Mouse (Mus musculus): ENCODE data around the gene Rpl3l. TPM values are rescaled to one million over a fixed set of nuclear protein-coding genes. Genes with fewer than 3 reads are reported as not detected.

Rpl3l gene
- total RNA-seq (2014; rRNA removed) (0.46 TPM in 1 of 2 replicates, not detected in the other), polyA plus RNA-seq (2012; rRNA removed) (not detected in 2 replicates)

DNA sequence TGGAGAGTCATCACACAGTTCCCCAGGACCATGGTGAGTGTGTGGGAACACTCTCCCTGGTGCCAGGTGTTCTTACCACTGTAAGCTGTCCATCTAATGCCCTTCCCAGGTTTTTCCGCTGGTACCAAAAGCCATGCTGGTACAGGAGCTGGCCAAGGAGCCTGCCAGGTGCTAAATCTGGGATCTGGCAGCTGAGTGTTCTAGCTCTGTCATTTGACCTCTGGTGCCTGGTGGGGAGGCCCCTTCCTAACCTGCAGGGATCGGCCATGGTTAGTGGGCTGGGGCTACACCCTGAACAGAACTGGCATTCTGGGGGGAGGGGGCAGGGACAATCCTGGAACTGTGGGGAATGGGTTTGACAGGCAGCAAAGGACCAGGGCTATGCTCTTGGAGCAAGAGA, at the start of gene Rpl3l:
Rpl3l (plus strand) TSS at position 203 of the 400 bp plus-strand sequence.
- peaks cover 4% of the 10 kb centered on the region; the same call in 1 of the 2 replicates for H3K79me2 ChIP-seq (ENCODE audit: control insufficient read depth, insufficient read depth, low read length)
- no peak for TF ChIP-seq POLR2A (IDR thresholded peaks at IDR 0.05; ENCODE audit: extremely low read depth, insufficient read depth, low read length)
- no peak for TF ChIP-seq CTCF (IDR thresholded peaks at IDR 0.05; ENCODE audit: low read depth, low read length)

GRCm38 (mm10) chr17:24686514-24686913, 41.1 kb upstream of the Rpl3l start:
- WGBS: 49% methylated on average over 16 of the region's 16 CpGs
- H3K4me3 ChIP-seq (ENCODE audit: insufficient read depth, low read depth, low read length): no peak overlapping the region
- peak; percentile 56 for DNase-seq (ENCODE audit: extremely low read depth, low read depth, low spot score)

More for the DNA sequence above, at the start of gene Rpl3l:
- no peak for DNase-seq (ENCODE audit: extremely low read depth, low read depth, low spot score)
- 90% methylated on average over 2 of the region's 2 CpGs for WGBS
- Histone ChIP-seq H3K27ac (replicated peaks; ENCODE audit: insufficient read depth, low read depth, low read length) (no peak within 1 kb of the TSS), H3K27me3 (ENCODE audit: control insufficient read depth, insufficient read depth, low read length) (no peaks in the 10 kb centered on the region), H3K4me1 (ENCODE audit: control insufficient read depth, insufficient read depth, low read length) (peaks cover 9% of the 10 kb centered on the region), H3K4me3 (ENCODE audit: insufficient read depth, low read depth, low read length) (no peak within 1 kb of the TSS), H3K36me3 (ENCODE audit: control insufficient read depth, insufficient read depth, low read length) (no peaks in the 10 kb centered on the region), H3K9ac (ENCODE audit: low read depth, low read length) (no peak within 1 kb of the TSS)

GRCm38 (mm10) chr17:24687146-24687595, 40.4 kb upstream of the Rpl3l start:
- Histone ChIP-seq H3K4me1 (ENCODE audit: control insufficient read depth, insufficient read depth, low read length) (peaks cover 6% of the 10 kb centered on the region; the same call in 1 of the 2 replicates), H3K27me3 (ENCODE audit: control insufficient read depth, insufficient read depth, low read length) (peaks cover 6% of the 10 kb centered on the region), H3K36me3 (ENCODE audit: control insufficient read depth, insufficient read depth, low read length) (no peaks in the 10 kb centered on the region), H3K79me2 (ENCODE audit: control insufficient read depth, insufficient read depth, low read length) (no peaks in the 10 kb centered on the region), H3K4me3 (ENCODE audit: insufficient read depth, low read depth, low read length) (peak overlapping the region; percentile 59), H3K9ac (ENCODE audit: low read depth, low read length) (peak overlapping the region; percentile 13), H3K27ac (replicated peaks; ENCODE audit: insufficient read depth, low read depth, low read length) (no peak overlapping the region)
- DNase-seq (ENCODE audit: extremely low read depth, low read depth, low spot score): peak; percentile 38
- TF ChIP-seq POLR2A (IDR thresholded peaks at IDR 0.05; ENCODE audit: extremely low read depth, insufficient read depth, low read length) (no peak), CTCF (IDR thresholded peaks at IDR 0.05; ENCODE audit: low read depth, low read length) (no peak)
- WGBS: 5% methylated on average over 25 of the region's 25 CpGs

More at GRCm38 (mm10) chr17:24686514-24686913, 41.1 kb upstream of the Rpl3l start:
- H3K27me3 ChIP-seq (ENCODE audit: control insufficient read depth, insufficient read depth, low read length): peaks cover 6% of the 10 kb centered on the region
- peaks cover 3% of the 10 kb centered on the region; the same call in 1 of the 2 replicates for H3K36me3 ChIP-seq (ENCODE audit: control insufficient read depth, insufficient read depth, low read length)
- H3K79me2 ChIP-seq (ENCODE audit: control insufficient read depth, insufficient read depth, low read length): no peaks in the 10 kb centered on the region
- peaks cover 6% of the 10 kb centered on the region; the same call in 1 of the 2 replicates for H3K4me1 ChIP-seq (ENCODE audit: control insufficient read depth, insufficient read depth, low read length)
- no peak overlapping the region for H3K27ac ChIP-seq (replicated peaks; ENCODE audit: insufficient read depth, low read depth, low read length)
- no peak overlapping the region for H3K9ac ChIP-seq (ENCODE audit: low read depth, low read length)
- TF ChIP-seq POLR2A (IDR thresholded peaks at IDR 0.05; ENCODE audit: extremely low read depth, insufficient read depth, low read length) (no peak), CTCF (IDR thresholded peaks at IDR 0.05; ENCODE audit: low read depth, low read length) (no peak)

- TF ChIP-seq POLR2A (IDR thresholded peaks at IDR 0.05; ENCODE audit: extremely low read depth, insufficient read depth, low read length) (no peak), CTCF (IDR thresholded peaks at IDR 0.05; ENCODE audit: low read depth, low read length) (no peak)
- peak overlapping the region; percentile 13; the same call in 1 of the 2 replicates for H3K9ac ChIP-seq (ENCODE audit: low read depth, low read length)
- H3K36me3 ChIP-seq (ENCODE audit: control insufficient read depth, insufficient read depth, low read length): no peaks in the 10 kb centered on the region
- H3K4me3 ChIP-seq (ENCODE audit: insufficient read depth, low read depth, low read length): peak overlapping the region; percentile 59; the same call in 1 of the 2 replicates
- WGBS: 27% methylated on average over 23 of the region's 23 CpGs
- H3K27me3 ChIP-seq (ENCODE audit: control insufficient read depth, insufficient read depth, low read length): peaks cover 6% of the 10 kb centered on the region
- H3K79me2 ChIP-seq (ENCODE audit: control insufficient read depth, insufficient read depth, low read length): no peaks in the 10 kb centered on the region
- peaks cover 6% of the 10 kb centered on the region; the same call in 1 of the 2 replicates for H3K4me1 ChIP-seq (ENCODE audit: control insufficient read depth, insufficient read depth, low read length)
- H3K27ac ChIP-seq (replicated peaks; ENCODE audit: insufficient read depth, low read depth, low read length): no peak overlapping the region
- DNase-seq (ENCODE audit: extremely low read depth, low read depth, low spot score): no peak
These were observed 40.0 kb upstream of the Rpl3l start for GRCm38 (mm10) chr17:24687599-24687998.

DNA sequence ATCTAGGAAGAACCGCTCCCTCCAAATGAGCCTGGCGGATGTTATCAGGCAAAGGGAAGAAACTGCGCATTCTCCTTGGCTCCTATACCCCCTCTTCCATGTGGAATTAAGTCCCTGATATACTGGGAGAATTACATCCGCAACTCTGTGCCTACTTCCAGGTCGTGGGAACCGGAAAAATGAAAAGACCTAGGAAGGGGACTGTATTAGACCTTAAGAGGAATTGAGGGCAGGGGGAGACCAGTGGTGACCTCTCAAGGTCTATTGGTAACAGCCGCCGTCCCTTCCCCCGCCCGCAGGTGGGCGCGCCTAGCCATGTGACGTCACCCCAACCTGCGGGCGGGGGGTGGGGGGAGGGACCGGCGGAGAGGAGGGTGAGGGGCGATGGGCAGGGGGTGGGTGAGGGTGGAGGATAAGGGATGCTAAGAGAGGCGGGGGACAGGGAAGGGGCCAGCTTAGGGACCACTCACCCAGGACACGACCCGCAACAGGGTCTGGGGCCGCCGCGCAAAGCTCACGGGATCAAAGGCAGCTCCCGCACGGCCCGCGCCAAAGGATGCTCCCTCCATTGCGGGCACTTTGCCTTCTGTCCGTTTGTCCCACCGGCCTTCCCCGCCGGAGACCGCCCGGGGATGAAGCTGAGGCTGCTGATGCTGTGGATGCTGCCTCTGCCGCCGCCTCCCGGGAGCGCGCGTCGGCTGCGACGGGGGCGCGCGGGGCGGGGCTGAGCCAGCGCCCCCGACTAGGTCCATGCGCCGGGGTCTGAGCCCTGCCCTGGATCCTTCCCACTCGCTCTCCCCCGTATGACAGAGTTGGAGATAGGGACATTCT, 38.2 kb upstream of the Rpl3l start, which contains the start of gene Syngr3:
Syngr3 (minus strand) TSS at position 705 of the 831 bp plus-strand sequence.
- H3K27ac ChIP-seq (replicated peaks; ENCODE audit: insufficient read depth, low read depth, low read length): no peak within 1 kb of the TSS
- 8% methylated on average over 55 of the region's 55 CpGs for WGBS
- peaks cover 6% of the 10 kb centered on the region for H3K27me3 ChIP-seq (ENCODE audit: control insufficient read depth, insufficient read depth, low read length)
- no peak within 1 kb of the TSS for H3K4me3 ChIP-seq (ENCODE audit: insufficient read depth, low read depth, low read length)
- no peaks in the 10 kb centered on the region for H3K36me3 ChIP-seq (ENCODE audit: control insufficient read depth, insufficient read depth, low read length)
- H3K79me2 ChIP-seq (ENCODE audit: control insufficient read depth, insufficient read depth, low read length): no peaks in the 10 kb centered on the region
- DNase-seq (ENCODE audit: extremely low read depth, low read depth, low spot score): no peak
- H3K4me1 ChIP-seq (ENCODE audit: control insufficient read depth, insufficient read depth, low read length): peaks cover 6% of the 10 kb centered on the region; the same call in 1 of the 2 replicates
- no peak within 1 kb of the TSS for H3K9ac ChIP-seq (ENCODE audit: low read depth, low read length)
- TF ChIP-seq CTCF (IDR thresholded peaks at IDR 0.05; ENCODE audit: low read depth, low read length) (no peak), POLR2A (IDR thresholded peaks at IDR 0.05; ENCODE audit: extremely low read depth, insufficient read depth, low read length) (no peak)
